Mouse (Mus musculus): Measurements from ENCODE around the gene Tssk6. TPM values are rescaled to one million over a fixed set of nuclear protein-coding genes. Genes with fewer than 3 reads are reported as not detected.
A peak's percentile ranks its signal among the peaks of the same experiment; 100 is the strongest.

Tssk6 gene
- 2.7 and 2.9 TPM in 2 replicates for polyA plus RNA-seq (2016; fragmentation: Nextera tagmentation; extraction: Ambion mirVana)

GRCm38 (mm10) chr8:69902163-69903062, at the start of gene Tssk6, which contains the start of the genes Ndufa13 and Yjefn3:
Tssk6 (plus strand) TSS chr8:69902184.
Ndufa13 (minus strand) TSS chr8:69902558.
Yjefn3 (minus strand) TSS chr8:69902712.
- DNase-seq (ENCODE audit: low spot score): no peak
- H3K4me3 ChIP-seq: peak within 1 kb of the TSS; percentile 78
- peaks cover 55% of the 10 kb centered on the region for H3K4me1 ChIP-seq
- H3K9me3 ChIP-seq: no peaks in the 10 kb centered on the region
- H3K36me3 ChIP-seq: peaks cover 23% of the 10 kb centered on the region
- 7% methylated on average over 89 of the region's 89 CpGs for WGBS
- no peaks in the 10 kb centered on the region for H3K27me3 ChIP-seq (ENCODE audit: insufficient read depth, poor library complexity, severe bottlenecking)
- peak within 1 kb of the TSS; percentile 97 for H3K27ac ChIP-seq

- Histone ChIP-seq H3K4me1 (peaks cover 5% of the 10 kb centered on the region), H3K27me3 (ENCODE audit: insufficient read depth, poor library complexity, severe bottlenecking) (no peaks in the 10 kb centered on the region), H3K4me3 (no peak overlapping the region), H3K36me3 (no peaks in the 10 kb centered on the region), H3K9me3 (no peaks in the 10 kb centered on the region), H3K27ac (no peak overlapping the region)
- no peak for DNase-seq (ENCODE audit: low spot score)
- 92% methylated on average over 10 of the region's 10 CpGs for WGBS
These were observed 48.1 kb upstream of the Tssk6 start for GRCm38 (mm10) chr8:69853869-69854268.

GRCm38 (mm10) chr8:69860807-69861206, 41.2 kb upstream of the Tssk6 start:
- Histone ChIP-seq H3K4me1 (no peaks in the 10 kb centered on the region), H3K36me3 (no peaks in the 10 kb centered on the region), H3K4me3 (no peak overlapping the region), H3K27ac (no peak overlapping the region), H3K27me3 (ENCODE audit: insufficient read depth, poor library complexity, severe bottlenecking) (no peaks in the 10 kb centered on the region), H3K9me3 (no peaks in the 10 kb centered on the region)
- 46% methylated on average over 4 of the region's 4 CpGs for WGBS
- DNase-seq (ENCODE audit: low spot score): no peak

GRCm38 (mm10) chr8:69861251-69861650, 40.7 kb upstream of the Tssk6 start:
- Histone ChIP-seq H3K4me3 (no peak overlapping the region), H3K4me1 (no peaks in the 10 kb centered on the region), H3K36me3 (no peaks in the 10 kb centered on the region), H3K9me3 (no peaks in the 10 kb centered on the region), H3K27me3 (ENCODE audit: insufficient read depth, poor library complexity, severe bottlenecking) (no peaks in the 10 kb centered on the region), H3K27ac (no peak overlapping the region)
- DNase-seq (ENCODE audit: low spot score): no peak
- 55% methylated on average over 2 of the region's 2 CpGs for WGBS

- WGBS: 71% methylated on average over 5 of the region's 5 CpGs
- no peak for DNase-seq (ENCODE audit: low spot score)
- no peaks in the 10 kb centered on the region for H3K9me3 ChIP-seq
- no peaks in the 10 kb centered on the region for H3K36me3 ChIP-seq
- peaks cover 9% of the 10 kb centered on the region for H3K4me1 ChIP-seq
- H3K27ac ChIP-seq: no peak overlapping the region
- no peak overlapping the region for H3K4me3 ChIP-seq
- H3K27me3 ChIP-seq (ENCODE audit: insufficient read depth, poor library complexity, severe bottlenecking): peaks cover 6% of the 10 kb centered on the region; the same call in 1 of the 2 replicates
These were observed 38.5 kb upstream of the Tssk6 start for GRCm38 (mm10) chr8:69863387-69864020.

GRCm38 (mm10) chr8:69864180-69864579, 37.8 kb upstream of the Tssk6 start:
- H3K4me1 ChIP-seq: peaks cover 9% of the 10 kb centered on the region
- H3K27ac ChIP-seq: no peak overlapping the region
- peak; percentile 73 for DNase-seq (ENCODE audit: low spot score)
- no peaks in the 10 kb centered on the region for H3K9me3 ChIP-seq
- H3K27me3 ChIP-seq (ENCODE audit: insufficient read depth, poor library complexity, severe bottlenecking): peaks cover 6% of the 10 kb centered on the region; the same call in 1 of the 2 replicates
- no peaks in the 10 kb centered on the region for H3K36me3 ChIP-seq
- H3K4me3 ChIP-seq: no peak overlapping the region
- 67% methylated on average over 5 of the region's 5 CpGs for WGBS

GRCm38 (mm10) chr8:69867696-69868326, 34.2 kb upstream of the Tssk6 start:
- DNase-seq (ENCODE audit: low spot score): no peak
- Histone ChIP-seq H3K9me3 (no peaks in the 10 kb centered on the region), H3K4me1 (peaks cover 9% of the 10 kb centered on the region), H3K27me3 (ENCODE audit: insufficient read depth, poor library complexity, severe bottlenecking) (peaks cover 33% of the 10 kb centered on the region), H3K36me3 (no peaks in the 10 kb centered on the region), H3K27ac (no peak overlapping the region), H3K4me3 (no peak overlapping the region)
- WGBS: 61% methylated on average over 5 of the region's 5 CpGs

- Histone ChIP-seq H3K9me3 (no peaks in the 10 kb centered on the region), H3K4me3 (no peak overlapping the region), H3K36me3 (no peaks in the 10 kb centered on the region), H3K4me1 (peaks cover 9% of the 10 kb centered on the region), H3K27ac (no peak overlapping the region), H3K27me3 (ENCODE audit: insufficient read depth, poor library complexity, severe bottlenecking) (peaks cover 48% of the 10 kb centered on the region)
- WGBS: 73% methylated on average over 11 of the region's 11 CpGs
- no peak for DNase-seq (ENCODE audit: low spot score)
These were observed 31.8 kb upstream of the Tssk6 start for GRCm38 (mm10) chr8:69870003-69870765.

GRCm38 (mm10) chr8:69870907-69871306, 31.1 kb upstream of the Tssk6 start:
- no peaks in the 10 kb centered on the region for H3K9me3 ChIP-seq
- peaks cover 9% of the 10 kb centered on the region for H3K4me1 ChIP-seq
- H3K36me3 ChIP-seq: no peaks in the 10 kb centered on the region
- 78% methylated on average over 6 of the region's 6 CpGs for WGBS
- H3K27me3 ChIP-seq (ENCODE audit: insufficient read depth, poor library complexity, severe bottlenecking): peaks cover 52% of the 10 kb centered on the region
- DNase-seq (ENCODE audit: low spot score): peak; percentile 70
- no peak overlapping the region for H3K27ac ChIP-seq
- no peak overlapping the region for H3K4me3 ChIP-seq

- no peaks in the 10 kb centered on the region for H3K4me1 ChIP-seq
- no peaks in the 10 kb centered on the region for H3K9me3 ChIP-seq
- peak; percentile 73 for DNase-seq (ENCODE audit: low spot score)
- H3K27ac ChIP-seq: no peak overlapping the region
- no peaks in the 10 kb centered on the region for H3K36me3 ChIP-seq
- H3K4me3 ChIP-seq: no peak overlapping the region
- H3K27me3 ChIP-seq (ENCODE audit: insufficient read depth, poor library complexity, severe bottlenecking): peaks cover 78% of the 10 kb centered on the region
- 11% methylated on average over 9 of the region's 9 CpGs for WGBS
These were observed 27.8 kb upstream of the Tssk6 start for GRCm38 (mm10) chr8:69874155-69874554.

- WGBS: 84% methylated on average over 13 of the region's 13 CpGs
- H3K9me3 ChIP-seq: no peaks in the 10 kb centered on the region
- peaks cover 83% of the 10 kb centered on the region for H3K27me3 ChIP-seq (ENCODE audit: insufficient read depth, poor library complexity, severe bottlenecking)
- H3K4me3 ChIP-seq: no peak overlapping the region
- H3K4me1 ChIP-seq: no peaks in the 10 kb centered on the region
- DNase-seq (ENCODE audit: low spot score): no peak
- no peak overlapping the region for H3K27ac ChIP-seq
- no peaks in the 10 kb centered on the region for H3K36me3 ChIP-seq
These were observed 27.3 kb upstream of the Tssk6 start for GRCm38 (mm10) chr8:69874654-69875053.

- Histone ChIP-seq H3K27ac (0 out of 2 replicates have a peak overlapping the region, but pooled peaks have one; percentile 0), H3K9me3 (no peaks in the 10 kb centered on the region), H3K36me3 (no peaks in the 10 kb centered on the region), H3K27me3 (ENCODE audit: insufficient read depth, poor library complexity, severe bottlenecking) (peaks cover 86% of the 10 kb centered on the region), H3K4me1 (peaks cover 5% of the 10 kb centered on the region), H3K4me3 (no peak overlapping the region)
- WGBS: 40% methylated on average over 10 of the region's 10 CpGs
- DNase-seq (ENCODE audit: low spot score): peak; percentile 70
These were observed 25.9 kb upstream of the Tssk6 start for GRCm38 (mm10) chr8:69876097-69876496.
